Mouse (Mus musculus) frontal cortex, postnatal 25 days (tissue): ENCODE results near the gene Vmn2r8.
"Not testable (repeated sequence)": the region's sequence is repeated elsewhere in the genome, so short reads cannot be mapped to it uniquely, and the experiment has no call there.

Source experiments
- DNase-seq, 2 experiments: peaks; one replicate each; pipeline ENCODE4 v3.0.0; 2022; ENCODE audit warnings: low spot score in 2 of 2

Gene Vmn2r8

DNA sequence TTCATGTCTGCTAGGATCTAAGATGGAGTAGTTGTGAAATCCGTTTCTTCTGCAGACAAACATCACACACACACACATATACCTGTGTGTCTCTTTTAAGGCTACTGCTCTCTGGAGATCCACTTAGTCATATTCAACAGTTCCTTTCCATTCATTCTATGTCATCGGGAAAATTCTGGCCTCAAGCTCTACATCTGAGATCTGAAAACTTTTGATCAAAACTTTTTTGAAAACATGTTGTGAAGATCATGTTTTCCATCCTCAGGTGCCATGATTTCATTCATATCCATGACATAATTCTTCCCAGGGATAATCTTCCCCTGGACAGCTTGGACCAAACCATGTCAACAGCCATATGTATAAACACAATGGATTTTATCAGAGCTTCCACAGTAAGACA lies at the start of gene Vmn2r8:
Vmn2r8 (minus strand) TSS at position 101 of the 400 bp plus-strand sequence.
- not testable (repeated sequence) for DNase-seq

DNA sequence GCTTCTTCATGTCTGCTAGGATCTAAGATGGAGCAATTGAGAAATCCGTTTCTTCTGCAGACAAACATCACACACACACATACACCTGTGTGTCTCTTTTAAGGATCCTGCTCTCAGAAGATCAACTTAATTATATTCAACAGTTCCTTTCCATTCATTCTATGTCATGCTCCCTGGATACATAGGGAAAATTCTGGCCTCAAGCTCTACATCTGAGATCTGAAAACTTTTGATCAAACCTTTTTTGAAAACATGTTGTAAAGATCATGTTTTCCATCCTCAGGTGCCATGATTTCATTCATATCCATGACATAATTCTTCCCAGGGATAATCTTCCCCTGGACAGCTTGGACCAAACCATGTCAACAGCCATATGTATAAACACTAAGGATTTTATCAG lies 43.9 kb upstream of the Vmn2r8 start, which contains the start of gene Vmn2r9:
Vmn2r9 (minus strand) TSS at position 101 of the 400 bp plus-strand sequence.
- not testable (repeated sequence) for DNase-seq

DNA sequence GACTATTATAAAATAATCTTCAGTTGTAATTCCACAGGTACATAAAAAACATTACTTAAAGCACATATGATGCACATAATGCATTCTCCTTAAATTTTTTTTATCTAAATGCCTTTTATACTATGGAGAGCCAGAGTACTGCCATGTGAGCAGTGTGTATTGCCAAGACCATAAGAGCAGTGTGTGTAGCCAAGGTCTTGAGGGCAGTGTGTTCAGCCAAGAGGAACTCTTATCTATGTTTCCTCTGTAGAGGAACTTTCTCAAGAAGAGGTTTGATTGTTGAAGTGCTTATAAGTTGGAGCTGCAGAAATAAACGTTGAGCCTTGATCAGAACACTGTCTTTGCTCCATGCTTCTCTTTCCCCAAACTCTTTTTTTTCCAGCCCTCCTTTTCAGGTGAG lies 40.8 kb upstream of the Vmn2r8 start:
- DNase-seq, result no peak

DNA sequence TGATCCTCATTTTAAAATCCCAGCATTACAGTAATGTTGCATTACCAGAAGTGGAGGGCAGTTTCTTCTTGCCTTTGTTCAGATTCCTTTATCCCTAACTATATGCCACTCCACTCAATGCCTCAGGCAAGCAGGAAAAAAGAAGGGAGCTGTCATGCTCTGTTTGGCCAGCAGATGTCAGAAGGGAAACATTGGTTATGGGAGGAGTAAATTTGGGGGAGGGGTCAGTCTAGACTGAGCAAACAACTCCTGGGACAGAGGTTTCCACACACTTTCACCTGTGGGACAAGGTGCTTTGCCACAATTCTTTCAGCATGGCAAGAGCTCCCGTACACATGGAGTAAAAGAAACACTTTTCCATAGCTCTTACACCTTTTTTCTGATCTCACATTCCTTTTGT lies 27.5 kb upstream of the Vmn2r8 start:
- no peak for DNase-seq

DNA sequence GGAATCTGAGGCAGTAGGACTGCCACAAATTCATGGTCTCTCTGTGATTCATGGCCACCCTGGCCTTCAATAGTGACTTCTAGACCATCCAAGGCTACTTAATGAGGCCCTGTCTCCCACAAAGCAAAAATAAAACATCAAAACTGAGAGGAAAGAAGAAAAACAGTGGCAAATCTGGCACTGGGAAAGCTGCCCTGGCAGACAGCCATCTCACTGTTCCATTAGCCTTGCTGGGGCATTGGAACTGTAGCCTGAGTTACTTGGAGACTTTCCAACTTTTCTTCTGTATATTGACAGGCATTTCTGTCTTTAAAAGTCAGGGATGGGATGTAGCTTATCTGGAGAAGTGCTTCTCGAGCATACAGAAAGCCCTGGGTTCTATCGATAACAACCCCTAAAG lies 14.6 kb upstream of the Vmn2r8 start:
- DNase-seq, result no peak

DNA sequence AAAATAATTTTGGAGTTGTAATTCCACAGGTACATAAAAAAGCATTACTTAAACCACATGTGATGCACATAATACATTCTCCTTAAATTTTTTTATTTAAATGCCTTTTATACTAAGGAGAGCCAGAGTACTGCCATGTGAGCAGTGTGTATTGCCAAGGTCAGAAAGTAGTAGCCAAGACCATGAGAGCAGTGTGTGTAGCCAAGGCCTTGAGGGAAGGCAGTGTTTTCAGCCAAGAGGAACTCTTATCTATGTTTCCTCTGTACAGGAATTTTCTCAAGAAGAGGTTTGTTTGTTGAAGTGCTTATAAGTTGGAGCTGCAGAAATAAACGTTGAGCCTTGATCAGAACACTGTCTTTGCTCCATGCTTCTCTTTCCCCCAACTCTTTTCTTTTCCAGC lies 5.0 kb downstream of the Vmn2r8 start:
- DNase-seq, result no peak

DNA sequence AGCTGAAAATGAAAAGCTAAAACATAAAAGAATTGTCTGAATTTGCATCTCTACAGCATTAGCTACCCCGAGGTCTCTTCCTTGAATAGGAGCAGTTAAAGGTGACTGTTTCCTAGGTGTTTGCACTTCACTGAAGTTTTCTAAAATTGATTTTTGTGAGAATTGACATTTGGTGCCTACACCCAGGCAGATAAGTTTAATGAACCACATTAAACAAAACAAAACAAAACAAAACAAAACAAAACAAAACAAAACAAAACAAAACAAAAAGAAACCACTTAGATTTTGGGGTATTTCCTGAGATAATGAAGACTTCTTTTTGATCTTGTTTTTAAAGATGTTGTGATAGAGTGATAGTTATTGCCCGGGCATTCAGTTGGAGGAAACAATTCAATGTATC lies 13.4 kb downstream of the Vmn2r8 start, which contains the start of gene Tmed11:
Tmed11 (minus strand) TSS at position 101 of the 400 bp plus-strand sequence.
- not testable (repeated sequence) for DNase-seq

DNA sequence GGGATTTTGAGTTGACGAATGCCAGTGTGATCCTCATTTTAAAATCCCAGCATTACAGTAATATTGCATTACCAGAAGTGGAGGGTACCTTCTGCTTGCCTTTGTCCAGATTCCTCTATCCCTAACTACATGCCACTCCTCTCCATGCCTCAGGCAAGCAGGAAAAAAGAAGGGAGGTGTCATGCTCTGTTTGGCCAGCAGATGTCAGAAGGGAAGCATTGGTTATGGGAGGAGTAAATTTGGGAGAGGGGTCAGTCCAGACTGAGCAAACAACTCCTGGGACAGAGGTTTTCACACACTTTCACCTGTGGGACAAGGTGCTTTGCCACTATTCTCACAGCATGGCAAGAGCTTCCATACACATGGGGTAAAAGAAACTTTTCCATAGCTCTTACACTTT lies 18.3 kb downstream of the Vmn2r8 start:
- DNase-seq, result peak in 1 of 2 experiments; percentile 3

DNA sequence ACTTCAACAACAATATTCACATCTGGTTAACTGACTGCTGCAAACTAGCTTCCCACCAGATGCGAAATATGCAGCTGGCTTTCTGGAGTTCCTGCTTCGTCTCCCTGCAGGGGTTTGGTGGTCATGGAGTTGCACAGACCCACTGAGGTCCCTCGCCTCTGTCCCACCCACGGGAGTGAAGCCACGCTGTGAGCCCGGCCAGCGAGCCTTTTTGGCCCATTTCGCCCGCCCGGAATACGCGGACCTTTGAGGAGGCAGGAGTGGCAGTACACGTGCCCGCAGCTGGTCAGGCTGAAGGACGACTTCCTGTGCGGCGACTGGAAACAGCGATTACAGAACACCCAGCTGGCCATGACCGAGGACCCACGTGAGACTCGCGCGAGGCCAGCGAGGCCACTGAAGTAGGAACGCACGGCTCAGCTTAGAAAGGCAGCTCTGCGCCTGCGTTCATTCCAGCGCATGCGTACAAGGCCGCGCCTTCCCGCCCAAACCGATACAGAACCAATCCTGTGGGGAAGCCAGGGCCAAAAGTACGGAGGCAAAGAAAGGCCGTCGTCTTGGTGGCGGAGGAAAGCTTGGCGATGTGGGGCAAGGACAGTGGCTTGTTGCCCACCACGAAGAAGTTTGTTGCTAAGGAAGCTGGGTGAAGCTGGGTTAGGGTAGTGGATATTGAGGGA lies 33.9 kb downstream of the Vmn2r8 start, which contains the start of gene Rnf212:
Rnf212 (minus strand) TSS at position 353 of the 677 bp plus-strand sequence.
- no peak for DNase-seq

DNA sequence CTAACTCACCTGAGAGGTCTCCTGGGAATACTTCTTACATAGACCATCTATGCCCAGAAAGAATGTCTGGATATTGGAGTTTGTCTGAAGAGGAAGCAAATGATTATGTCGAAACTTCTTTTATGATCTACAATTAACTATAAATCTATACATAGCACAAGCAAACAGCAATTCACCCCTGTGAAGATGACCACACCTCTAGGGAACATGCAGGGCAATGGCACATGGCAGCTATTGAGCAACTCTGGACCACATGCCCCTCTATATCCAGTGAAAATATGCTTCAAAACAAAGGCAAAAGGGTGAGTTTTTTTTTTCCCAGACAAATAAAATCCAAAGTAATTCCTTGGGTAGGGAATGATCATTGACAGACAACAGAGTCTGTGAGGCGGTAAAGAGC lies 48.6 kb downstream of the Vmn2r8 start:
- DNase-seq, result no peak

DNA sequence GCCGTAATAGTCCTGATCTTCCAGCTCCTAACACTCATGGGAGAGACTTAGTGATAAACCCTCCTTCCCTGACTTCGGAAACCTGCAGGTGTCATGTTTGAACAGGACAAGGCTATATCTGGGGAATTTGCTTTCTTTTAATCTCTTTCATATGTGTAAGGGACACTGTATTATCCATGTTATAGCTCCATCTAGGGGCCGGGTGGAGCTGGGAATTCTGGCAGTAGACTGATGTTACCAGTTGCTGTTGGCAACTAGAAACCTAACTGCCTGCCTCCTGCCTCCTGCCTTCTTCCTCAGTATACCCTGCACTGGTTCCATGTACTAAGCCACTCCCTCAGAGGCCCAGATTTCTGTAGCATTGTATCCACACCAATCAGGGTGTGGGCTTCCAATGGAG lies 50.3 kb downstream of the Vmn2r8 start:
- peak; percentile 4 to 20 for DNase-seq

DNA sequence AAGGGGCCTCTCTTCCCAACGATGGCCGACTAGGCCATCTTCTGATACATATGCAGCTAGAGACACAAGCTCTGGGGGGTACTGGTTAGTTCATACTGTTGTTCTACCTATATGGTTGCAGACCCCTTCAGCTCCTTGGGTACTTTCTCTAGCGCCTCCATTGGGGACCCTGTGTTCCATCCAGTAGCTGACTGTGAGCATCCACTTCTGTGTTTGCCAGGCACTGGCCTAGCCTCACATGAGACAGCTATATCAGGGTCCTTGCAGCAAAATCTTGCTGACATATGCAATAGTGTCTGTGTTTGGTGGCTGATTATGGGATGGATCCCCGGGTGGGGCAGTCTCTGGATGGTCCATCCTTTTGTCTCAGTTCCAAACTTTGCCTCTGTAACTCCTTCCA lies 57.4 kb downstream of the Vmn2r8 start:
- DNase-seq, result not testable (repeated sequence)

DNA sequence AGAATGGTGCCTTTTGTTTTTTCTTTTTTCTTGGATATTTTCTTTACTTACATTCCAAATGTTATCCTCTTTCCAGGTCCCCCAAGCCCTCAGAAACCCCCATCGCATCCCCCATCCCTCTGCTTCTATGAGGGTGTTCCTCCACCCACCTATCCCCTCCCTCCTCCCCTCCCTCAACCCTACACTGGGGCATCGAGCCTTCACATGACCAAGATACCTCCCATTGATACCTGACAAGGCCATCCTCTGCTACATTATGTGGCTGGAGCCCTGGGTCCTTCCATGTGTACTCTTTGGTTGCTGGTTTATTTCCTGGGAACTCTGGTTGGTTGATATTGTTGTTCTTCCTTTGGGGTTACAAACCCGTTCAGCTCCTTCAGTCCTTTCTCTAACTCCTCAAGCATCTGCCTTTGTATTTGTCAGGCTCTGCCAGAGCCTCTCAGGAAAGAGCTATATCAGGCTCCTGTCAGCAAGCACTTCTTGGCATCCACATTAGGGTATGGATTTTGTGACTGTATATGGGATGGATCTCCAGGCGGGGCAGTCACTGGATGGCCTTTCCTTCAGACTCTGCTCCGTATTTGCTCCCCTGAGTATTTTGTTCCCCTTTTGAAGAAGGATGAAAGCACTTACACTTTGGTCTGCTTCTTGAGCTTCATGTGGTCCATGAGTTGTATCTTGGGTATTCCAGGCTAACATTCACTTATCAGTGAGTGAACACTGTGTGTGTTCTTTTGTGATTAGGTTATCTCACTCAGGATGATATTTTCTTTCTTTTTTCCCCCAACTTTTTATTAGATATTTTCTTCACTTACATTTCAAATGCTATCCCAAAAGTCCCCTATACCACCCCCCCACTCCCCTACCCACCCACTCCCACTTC lies 58.1 kb downstream of the Vmn2r8 start:
- no peak for DNase-seq

DNA sequence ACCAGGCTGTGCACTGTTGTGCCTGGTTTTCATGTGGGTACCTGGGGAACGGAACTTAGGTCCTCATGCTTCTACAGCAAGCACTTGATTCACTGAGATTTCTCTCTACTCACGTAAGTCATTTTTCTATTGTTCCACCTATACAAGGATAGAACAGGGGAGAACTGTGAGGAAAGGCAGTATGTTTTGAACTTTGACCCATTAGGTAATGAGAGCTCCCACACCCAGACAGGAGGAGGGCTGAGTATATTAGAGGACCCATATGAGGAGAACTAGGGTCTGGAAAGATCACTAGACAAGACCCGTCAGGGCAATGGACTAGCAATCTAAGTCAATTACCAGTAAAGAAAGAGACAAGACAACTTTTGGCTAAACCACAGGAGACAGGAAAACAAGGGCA lies 64.0 kb downstream of the Vmn2r8 start:
- DNase-seq, result no peak

DNA sequence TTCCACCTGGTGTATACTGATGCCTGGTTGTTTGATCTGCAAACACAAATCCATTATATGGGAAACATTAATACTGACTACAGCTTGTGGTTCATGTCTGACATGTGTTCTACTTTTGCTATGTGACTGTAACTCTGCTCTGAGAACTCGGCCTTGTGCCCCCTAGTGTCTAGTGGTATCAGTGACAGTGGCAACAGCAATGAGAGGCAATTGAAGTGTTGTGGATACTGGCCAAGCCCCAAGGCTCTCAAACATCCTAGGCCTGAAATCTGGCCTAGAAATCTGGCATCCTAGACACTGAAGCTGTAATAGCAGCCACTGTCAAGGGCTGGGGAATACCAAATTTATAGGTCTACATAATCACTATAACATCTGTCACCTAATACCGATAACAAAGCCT lies 64.8 kb downstream of the Vmn2r8 start:
- DNase-seq, result no peak

DNA sequence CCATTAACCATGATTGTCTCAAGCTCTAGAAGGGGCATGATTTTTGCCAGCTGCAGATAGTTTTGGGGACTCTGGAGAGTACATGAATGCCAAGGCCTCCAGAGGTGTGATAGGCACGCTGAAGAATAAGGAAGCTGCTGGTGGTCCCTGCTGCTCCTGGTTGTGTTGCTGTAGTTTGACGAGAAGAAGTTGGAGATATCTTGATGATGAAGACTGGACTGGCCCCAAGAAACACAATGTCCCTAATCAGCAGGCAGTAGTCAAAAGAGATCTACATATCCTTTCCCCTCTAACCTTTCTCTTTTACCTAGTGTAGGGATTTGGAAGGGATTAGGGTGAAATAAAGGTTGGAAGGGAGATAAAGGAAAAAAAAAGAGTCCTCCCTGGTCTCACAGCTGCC lies 66.1 kb downstream of the Vmn2r8 start:
- no peak for DNase-seq

DNA sequence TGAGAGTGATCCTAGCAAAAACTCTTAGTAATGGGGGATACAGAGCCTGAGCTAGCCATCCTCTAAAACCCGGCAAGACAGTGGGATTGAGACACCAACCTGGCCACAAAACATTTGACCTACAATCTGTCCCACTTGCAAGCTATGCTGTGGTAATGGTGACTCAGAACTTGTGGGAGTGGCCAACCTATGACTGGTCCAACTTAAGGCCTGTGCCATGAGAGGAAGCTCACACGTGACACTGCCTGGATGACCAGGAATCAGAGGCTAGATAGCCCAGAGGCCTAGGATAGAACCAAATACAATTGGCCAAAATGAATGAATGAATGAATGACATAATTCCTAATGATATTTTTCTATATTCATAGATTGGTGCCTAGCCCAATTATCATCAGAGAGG lies 66.8 kb downstream of the Vmn2r8 start:
- no peak for DNase-seq
